Mouse (Mus musculus) midbrain, embryonic 12.5 days (tissue): Measurements from ENCODE around the gene Gbp4. TPM values are rescaled to one million over a fixed set of nuclear protein-coding genes. Genes with fewer than 3 reads are reported as not detected.
"Not testable (repeated sequence)": the region's sequence is repeated elsewhere in the genome, so short reads cannot be mapped to it uniquely, and the experiment has no call there.

Experiments used
- ATAC-seq: fragments of 200-750 bp; cut with Nextera tagmentation; 2 replicates; pipeline ENCODE4 v1.8.0; 2017; ENCODE audit warnings: low read depth, moderate TSS enrichment, moderate library complexity; ENCODE audit not compliant: low FRiP score
- H3K27ac ChIP-seq: fragments of 300-500 bp; sonication (generic); replicated peaks from 2 replicates; pipeline ENCODE4 v1.5.1; 2016; ENCODE audit warnings: mild to moderate bottlenecking
- H3K27me3 ChIP-seq: fragments of 300-500 bp; sonication (generic); 2 replicates; pipeline ENCODE4 v1.6.1; 2016; ENCODE audit warnings: mild to moderate bottlenecking
- H3K36me3 ChIP-seq: fragments of 300-500 bp; sonication (generic); 2 replicates; pipeline ENCODE4 v1.6.1; 2016
- H3K4me1 ChIP-seq: fragments of 300-500 bp; sonication (generic); 2 replicates; pipeline ENCODE4 v1.6.1; 2016
- H3K4me2 ChIP-seq: fragments of 300-500 bp; sonication (generic); replicated peaks from 2 replicates; pipeline ENCODE4 v1.6.1; 2016; ENCODE audit warnings: mild to moderate bottlenecking, moderate library complexity
- H3K4me3 ChIP-seq: fragments of 300-500 bp; sonication (generic); 2 replicates; pipeline ENCODE4 v1.5.1; 2016; ENCODE audit warnings: mild to moderate bottlenecking
- H3K9ac ChIP-seq: fragments of 300-500 bp; sonication (generic); replicated peaks from 2 replicates; pipeline ENCODE4 v1.6.1; 2016; ENCODE audit warnings: mild to moderate bottlenecking, moderate library complexity
- H3K9me3 ChIP-seq: fragments of 300-500 bp; sonication (generic); 2 replicates; pipeline ENCODE4 v1.6.1; 2016; ENCODE audit warnings: mild to moderate bottlenecking
- WGBS: fragments of 180-500 bp; shearing (Covaris S2); methylation state at CpG from one replicate; pipeline ENCODE4 v1.1.7; 2016; 5-methylcytosine and 5-hydroxymethylcytosine counted together
- polyA plus RNA-seq: library from polyadenylated mRNA; unstranded; fragments of >200 nt; fragmentation: Nextera tagmentation; extraction: Ambion mirVana; gene quantifications from 2 replicates; pipeline ENCODE4 v1.2.1, GENCODE M21; 2016

Gene Gbp4
- polyA plus RNA-seq, 1 experiment from 2014 or later, result 0.59 TPM

DNA sequence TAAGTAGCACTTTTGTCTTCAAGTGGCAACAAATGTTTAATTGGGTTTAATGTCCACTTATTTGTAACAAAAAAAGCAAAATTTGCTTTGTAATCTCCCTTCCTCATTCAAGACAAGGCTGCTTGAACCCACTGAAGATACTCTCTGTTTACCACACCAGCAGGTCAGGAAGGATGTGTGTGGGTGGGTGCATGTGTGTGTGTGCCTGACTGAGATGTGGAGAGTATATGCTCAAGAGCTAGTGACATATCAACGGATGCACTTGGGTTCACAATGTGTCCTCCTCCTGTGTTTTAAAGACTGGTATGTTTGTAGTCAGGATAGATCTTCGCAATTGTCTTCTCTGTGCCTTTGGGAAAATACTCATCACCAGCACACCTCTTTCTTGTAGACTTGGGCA, 24.7 kb downstream of the Gbp4 start:
- no peaks in the 10 kb centered on the region for H3K27me3 ChIP-seq
- ATAC-seq, result no peak

DNA sequence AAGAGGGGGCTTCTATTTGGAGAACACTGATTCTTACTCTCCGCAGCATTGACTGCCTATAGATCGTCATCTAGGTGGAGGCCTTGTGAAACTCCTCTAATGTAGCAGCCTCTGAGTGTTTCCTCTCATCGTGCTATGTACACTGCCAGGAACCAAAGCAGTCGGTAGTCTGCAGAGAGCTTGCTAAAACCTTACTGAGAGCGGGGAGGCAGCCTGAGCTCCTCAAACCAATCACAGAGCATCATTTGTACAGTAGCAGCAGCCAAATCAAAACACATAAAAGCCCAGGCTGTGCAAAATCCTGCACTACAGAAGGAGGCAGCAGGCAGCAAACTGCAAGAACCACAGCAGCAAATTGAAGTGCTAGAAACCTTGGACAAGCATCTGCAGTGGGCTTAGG, 25.7 kb downstream of the Gbp4 start:
- ATAC-seq, result no peak
- 93% methylated on average over 5 of the region's 5 CpGs for WGBS
- H3K9ac ChIP-seq, result no peak overlapping the region
- H3K27ac ChIP-seq, result no peak overlapping the region
- no peak overlapping the region for H3K4me3 ChIP-seq
- no peak overlapping the region for H3K4me2 ChIP-seq
- no peaks in the 10 kb centered on the region for H3K4me1 ChIP-seq
- H3K36me3 ChIP-seq, result no peaks in the 10 kb centered on the region
- no peaks in the 10 kb centered on the region for H3K9me3 ChIP-seq
- no peaks in the 10 kb centered on the region for H3K27me3 ChIP-seq

More for the DNA sequence above, 24.7 kb downstream of the Gbp4 start:
- no peak overlapping the region for H3K27ac ChIP-seq
- H3K4me3 ChIP-seq, result no peak overlapping the region
- no peaks in the 10 kb centered on the region for H3K4me1 ChIP-seq
- H3K4me2 ChIP-seq, result no peak overlapping the region
- no peaks in the 10 kb centered on the region for H3K36me3 ChIP-seq
- no peaks in the 10 kb centered on the region for H3K9me3 ChIP-seq
- WGBS, result 91% methylated on average over 2 of the region's 2 CpGs
- no peak overlapping the region for H3K9ac ChIP-seq

DNA sequence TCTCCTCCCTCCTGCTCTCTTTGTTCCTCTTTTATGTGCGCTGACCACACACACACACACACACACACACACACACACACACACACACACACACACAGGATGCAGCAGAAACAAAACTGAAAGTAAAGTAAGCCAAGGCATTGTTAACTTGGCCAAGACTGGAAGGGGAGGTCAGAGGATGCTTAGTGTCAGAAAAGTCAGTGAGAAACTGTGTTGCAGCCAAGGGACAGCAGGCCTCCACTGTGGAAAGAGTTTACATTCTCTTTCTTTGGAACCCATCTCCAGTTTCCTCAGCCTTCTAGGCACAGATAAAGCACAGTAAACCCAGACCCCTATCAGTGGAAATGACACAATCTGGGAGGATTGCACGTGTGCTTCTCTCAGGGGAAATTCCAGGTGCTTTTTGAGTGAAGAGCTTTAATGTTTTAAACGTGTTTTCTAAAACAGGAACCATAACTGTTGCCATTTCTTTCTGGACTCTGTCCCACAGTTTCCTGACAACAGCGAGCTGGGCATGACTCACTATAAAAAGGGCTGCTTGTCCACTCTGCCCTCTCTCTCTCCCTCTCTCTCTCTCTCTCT, 29.0 kb downstream of the Gbp4 start:
- not testable (repeated sequence) for ATAC-seq, H3K4me1 ChIP-seq, H3K9ac ChIP-seq, H3K4me3 ChIP-seq, H3K36me3 ChIP-seq, H3K27ac ChIP-seq, H3K4me2 ChIP-seq, H3K27me3 ChIP-seq, H3K9me3 ChIP-seq
- 25% methylated on average over 3 of the region's 4 CpGs for WGBS

DNA sequence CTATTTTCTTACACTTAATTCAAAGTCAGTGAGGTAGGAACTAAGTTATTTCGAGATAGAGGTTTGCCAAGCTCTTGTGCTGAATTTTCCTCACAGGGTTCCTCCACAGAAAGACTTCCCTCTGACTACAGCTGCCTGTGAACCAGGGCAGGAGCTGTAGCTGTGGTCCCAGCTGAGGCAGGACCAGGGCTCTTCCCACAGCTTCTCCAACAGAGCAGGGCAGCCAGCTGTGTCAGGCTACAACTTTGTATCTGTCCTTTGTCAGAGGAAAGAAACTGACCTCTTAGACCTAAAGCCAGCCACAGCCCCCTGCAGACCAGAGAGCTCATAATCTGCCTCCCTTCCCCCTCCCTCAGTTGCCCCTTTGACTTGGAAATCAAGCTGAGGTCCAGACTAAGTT, 29.6 kb downstream of the Gbp4 start:
- not testable (repeated sequence) for H3K9ac ChIP-seq, H3K4me3 ChIP-seq, H3K4me1 ChIP-seq, H3K27me3 ChIP-seq, H3K27ac ChIP-seq, H3K4me2 ChIP-seq, H3K36me3 ChIP-seq, H3K9me3 ChIP-seq, ATAC-seq
- 26% methylated on average over 1 of the region's 1 CpGs for WGBS

DNA sequence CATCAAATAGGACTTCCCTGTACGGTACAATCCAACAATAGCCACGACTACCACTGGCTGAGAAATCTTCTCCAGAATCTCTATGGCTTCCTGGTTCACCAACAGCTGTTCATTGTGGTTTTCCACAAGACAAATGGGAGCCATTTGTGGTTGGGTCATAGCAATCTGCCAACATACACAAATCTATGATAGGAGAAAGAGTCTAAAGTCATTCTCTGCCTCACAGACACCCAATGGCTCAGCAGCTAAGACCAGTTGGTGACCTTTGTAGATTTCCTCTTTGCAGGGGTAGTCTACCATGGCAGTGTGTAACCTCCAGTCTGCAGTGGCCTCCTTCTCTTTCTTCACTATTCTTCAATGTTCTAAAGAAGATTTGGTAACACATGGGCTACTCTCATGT, 33.7 kb downstream of the Gbp4 start:
- not testable (repeated sequence) for H3K9ac ChIP-seq, H3K9me3 ChIP-seq, H3K4me2 ChIP-seq, H3K36me3 ChIP-seq, H3K27ac ChIP-seq, H3K4me1 ChIP-seq, ATAC-seq, H3K4me3 ChIP-seq, H3K27me3 ChIP-seq
- WGBS, result 78% methylated on average over 2 of the region's 2 CpGs

DNA sequence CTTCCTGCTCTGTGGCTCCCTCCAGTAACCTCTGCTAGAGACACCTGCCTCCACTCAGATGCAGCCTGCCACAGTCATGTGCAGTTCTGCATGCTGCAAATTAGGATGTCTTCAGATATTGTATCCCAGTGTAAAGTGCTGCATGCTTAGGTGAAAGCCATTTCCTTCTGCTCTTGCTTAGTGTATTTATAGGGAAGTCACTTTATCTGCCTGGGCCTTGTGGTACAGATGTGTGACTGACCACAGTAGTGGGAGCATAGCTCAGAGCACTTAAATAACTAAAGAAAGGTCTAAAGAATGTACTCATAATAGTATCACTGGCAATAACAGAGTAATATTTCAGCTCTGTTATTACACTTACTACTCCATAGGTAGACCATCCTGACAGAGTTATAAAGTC, 57.5 kb downstream of the Gbp4 start:
- Histone ChIP-seq H3K4me3 (no peak overlapping the region), H3K9ac (no peak overlapping the region), H3K4me2 (no peak overlapping the region), H3K9me3 (no peaks in the 10 kb centered on the region), H3K36me3 (no peaks in the 10 kb centered on the region), H3K4me1 (no peaks in the 10 kb centered on the region), H3K27ac (no peak overlapping the region), H3K27me3 (no peaks in the 10 kb centered on the region)
- no peak for ATAC-seq

DNA sequence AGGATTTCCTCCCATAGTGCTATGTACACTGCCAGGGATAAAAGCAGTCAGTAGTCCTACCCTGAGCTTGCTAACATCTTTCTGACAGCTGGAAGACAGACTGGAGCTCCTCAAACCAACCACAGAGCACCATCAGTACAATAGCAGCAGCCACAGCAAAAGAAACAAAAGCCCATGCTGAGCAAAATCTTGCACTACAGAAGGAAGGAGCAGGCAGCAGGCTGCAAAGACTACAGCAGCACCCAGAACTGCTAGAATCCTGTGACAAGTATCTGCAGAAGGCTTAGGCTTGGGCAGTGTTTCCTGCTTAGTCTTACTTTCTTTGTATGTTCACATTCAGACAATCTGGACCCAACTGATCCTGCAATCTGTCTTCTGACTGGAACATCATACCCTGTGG, 71.0 kb downstream of the Gbp4 start:
- H3K27ac ChIP-seq, H3K4me1 ChIP-seq, H3K9me3 ChIP-seq, H3K9ac ChIP-seq, H3K27me3 ChIP-seq, H3K4me3 ChIP-seq, ATAC-seq, H3K4me2 ChIP-seq, H3K36me3 ChIP-seq: not testable (repeated sequence)

Other genes with a start within 250 kb of the Gbp4 start
- gene Abcg3, start 156.9 kb downstream of the Gbp4 start, polyA plus RNA-seq, result 0.40 and 0.64 TPM in 2 replicates
- gene Gbp9, start within 50 bp of the Gbp4 start, polyA plus RNA-seq, result 0.88 and 1.5 TPM in 2 replicates
- 0.45 and 0.47 TPM in 2 replicates for gene Gbp8, start within 50 bp of the Gbp4 start, polyA plus RNA-seq
- 0.18 and 0.66 TPM in 2 replicates for gene Gbp10, start 99.9 kb upstream of the Gbp4 start, polyA plus RNA-seq
- gene Gm43302, start 154.1 kb upstream of the Gbp4 start, polyA plus RNA-seq, result 0.21 TPM in 1 of 2 replicates, not detected in the other
- 1.9 and 2.0 TPM in 2 replicates for gene Gbp6, start 154.1 kb upstream of the Gbp4 start, polyA plus RNA-seq